Mouse (Mus musculus) liver, embryonic 14.5 days (tissue): Measurements from ENCODE around the gene Olfr774. TPM values are rescaled to one million over a fixed set of nuclear protein-coding genes. Genes with fewer than 3 reads are reported as not detected.

Source experiments
- ATAC-seq: fragments of 200-750 bp; cut with Nextera tagmentation; 2 replicates; pipeline ENCODE4 v1.8.0; 2017; ENCODE audit warnings: moderate number of reproducible peaks, mild to moderate bottlenecking, moderate library complexity; ENCODE audit not compliant: insufficient read depth
- DNase-seq, 3 experiments: peaks; one replicate each; pipeline ENCODE4 v3.0.0-alpha.2; 2012 to 2013; ENCODE audit warnings: low read depth in 3 of 3, low spot score in 3 of 3
- H3K27ac ChIP-seq: fragments of 300-500 bp; sonication (generic); 2 replicates; pipeline ENCODE4 v1.5.1; 2014; ENCODE audit warnings: moderate library complexity, mild to moderate bottlenecking, control low read depth, inconsistent platforms
- H3K27me3 ChIP-seq: fragments of 300-500 bp; sonication (generic); 2 replicates; pipeline ENCODE4 v1.6.1; 2014; ENCODE audit warnings: mild to moderate bottlenecking, low read length, moderate library complexity; ENCODE audit not compliant: control insufficient read depth, insufficient read depth
- H3K36me3 ChIP-seq: fragments of 300-500 bp; sonication (generic); replicated peaks from 2 replicates; pipeline ENCODE4 v1.6.1; 2014; ENCODE audit warnings: low read depth; ENCODE audit not compliant: control insufficient read depth, insufficient read depth
- H3K4me1 ChIP-seq, 2 experiments: fragments of 200-500 bp in 1 of 2; fragments of 300-500 bp in 1 of 2; sonication (generic) in 1 of 2; replicated peaks; 2 replicates each; pipeline ENCODE4 v1.6.1; 2012 to 2014; ENCODE audit warnings: antibody characterized with exemption in 1 of 2, inconsistent platforms in 1 of 2, low read length in 1 of 2; ENCODE audit not compliant: control insufficient read depth in 2 of 2, insufficient read depth in 2 of 2
- H3K4me2 ChIP-seq: fragments of 300-500 bp; sonication (generic); 2 replicates; pipeline ENCODE4 v1.6.1; 2014; ENCODE audit warnings: low read depth, mild to moderate bottlenecking, control low read depth, moderate library complexity
- H3K4me3 ChIP-seq, 2 experiments: fragments of 200-500 bp in 1 of 2; fragments of 300-500 bp in 1 of 2; sonication (generic) in 1 of 2; 2 replicates each; pipeline ENCODE4 v1.5.1; 2012 to 2014; ENCODE audit warnings: low read depth in 2 of 2, low read length in 2 of 2, mild to moderate bottlenecking in 2 of 2, control low read depth in 1 of 2, inconsistent platforms in 1 of 2, moderate library complexity in 1 of 2; ENCODE audit not compliant: insufficient read depth in 1 of 2
- H3K9ac ChIP-seq: fragments of 300-500 bp; sonication (generic); replicated peaks from 2 replicates; pipeline ENCODE4 v1.6.1; 2014; ENCODE audit warnings: mild to moderate bottlenecking, control low read depth, moderate library complexity
- H3K9me3 ChIP-seq: fragments of 300-500 bp; sonication (generic); 2 replicates; pipeline ENCODE4 v1.6.1; 2016; ENCODE audit warnings: low read length, mixed read lengths; ENCODE audit not compliant: control insufficient read depth
- CTCF ChIP-seq: IDR thresholded peaks from 2 replicates; pipeline ENCODE4 v1.5.1; 2016; ENCODE audit warnings: antibody characterized with exemption, low read depth, control low read depth
- EP300 ChIP-seq: IDR thresholded peaks from 2 replicates; pipeline ENCODE4 v1.6.1; 2016; ENCODE audit warnings: antibody characterized with exemption, low read depth
- WGBS: fragments of 180-500 bp; shearing (Covaris S2); extraction: QIAGEN DNeasy Blood & Tissue Kit; methylation state at CpG from one replicate; pipeline ENCODE4 v1.1.7; 2014; ENCODE audit not compliant: insufficient replicate concordance; 5-methylcytosine and 5-hydroxymethylcytosine counted together
- polyA plus RNA-seq, 2 experiments: library from polyadenylated mRNA; depleted of rRNA in 1 of 2; stranded (reverse) in 1 of 2; unstranded in 1 of 2; fragments of >200 nt; fragmentation: Nextera tagmentation in 1 of 2; extraction: Ambion mirVana in 1 of 2; gene quantifications; 2 replicates each; pipeline versions ENCODE4 v1.2.1 to v1.2.3; 2012 to 2014

Olfr774 gene
- polyA plus RNA-seq, 2 experiments, result not detected

DNA sequence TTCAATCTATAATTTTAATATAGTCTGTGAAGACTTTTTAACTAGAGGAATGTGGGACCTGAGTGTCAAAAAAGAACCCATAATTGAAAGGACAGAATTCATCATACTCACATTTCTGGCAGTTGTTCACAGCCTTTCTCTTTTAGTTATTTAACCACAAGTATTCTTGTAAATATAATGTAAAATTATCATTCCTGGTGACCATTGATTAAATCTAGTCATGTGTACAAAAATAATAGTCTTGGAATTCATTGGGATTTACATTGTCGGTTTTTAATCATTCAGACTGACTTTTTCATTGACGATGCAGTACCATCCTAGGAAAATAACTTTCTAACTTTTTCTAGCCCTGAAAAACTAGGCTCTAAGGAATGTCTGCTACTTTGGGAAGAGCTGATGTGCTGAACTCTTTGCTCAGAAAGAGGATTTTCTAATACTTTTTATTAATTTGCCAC, 35.1 kb downstream of the Olfr774 start, which contains the start of gene Olfr777:
TSS of gene Olfr777 (minus strand) at position 405 of the 455 bp plus-strand sequence.
- no peaks in the 10 kb centered on the region for H3K4me1 ChIP-seq
- TF ChIP-seq CTCF (no peak), EP300 (no peak)
- no peak within 1 kb of the TSS for H3K4me2 ChIP-seq
- WGBS, result 68% methylated on average over 2 of the region's 2 CpGs
- H3K9ac ChIP-seq, result no peak within 1 kb of the TSS
- H3K27ac ChIP-seq, result no peak within 1 kb of the TSS
- H3K9me3 ChIP-seq, result no peaks in the 10 kb centered on the region
- no peak for ATAC-seq
- no peaks in the 10 kb centered on the region for H3K36me3 ChIP-seq
- H3K4me3 ChIP-seq, result no peak within 1 kb of the TSS
- DNase-seq, result no peak
- no peaks in the 10 kb centered on the region for H3K27me3 ChIP-seq

Other genes starting within 250 kb of the Olfr774 start
- not detected in 2 replicates for gene Olfr9, start 246.8 kb upstream of the Olfr774 start, polyA plus RNA-seq (2012; rRNA removed)
- not detected in 2 replicates for gene Olfr9, start 246.8 kb upstream of the Olfr774 start, polyA plus RNA-seq (2014; fragmentation: Nextera tagmentation; extraction: Ambion mirVana)
- not detected in 2 replicates for gene Olfr763, start 225.4 kb upstream of the Olfr774 start, polyA plus RNA-seq (2012; rRNA removed)
- not detected in 2 replicates for gene Olfr763, start 225.4 kb upstream of the Olfr774 start, polyA plus RNA-seq (2014; fragmentation: Nextera tagmentation; extraction: Ambion mirVana)
- gene Olfr764-ps1, start 196.3 kb upstream of the Olfr774 start, polyA plus RNA-seq (2012; rRNA removed), result not detected in 2 replicates
- gene Olfr764-ps1, start 196.3 kb upstream of the Olfr774 start, polyA plus RNA-seq (2014; fragmentation: Nextera tagmentation; extraction: Ambion mirVana), result not detected in 2 replicates
- gene Olfr765, start 186.2 kb upstream of the Olfr774 start, polyA plus RNA-seq (2012; rRNA removed), result not detected in 2 replicates
- gene Olfr765, start 186.2 kb upstream of the Olfr774 start, polyA plus RNA-seq (2014; fragmentation: Nextera tagmentation; extraction: Ambion mirVana), result not detected in 2 replicates
- gene Olfr766-ps1, start 167.2 kb upstream of the Olfr774 start, polyA plus RNA-seq (2012; rRNA removed), result not detected in 2 replicates
- gene Olfr766-ps1, start 167.2 kb upstream of the Olfr774 start, polyA plus RNA-seq (2014; fragmentation: Nextera tagmentation; extraction: Ambion mirVana), result not detected in 2 replicates
- not detected in 2 replicates for gene Olfr767, start 153.3 kb upstream of the Olfr774 start, polyA plus RNA-seq (2012; rRNA removed)
- not detected in 2 replicates for gene Olfr767, start 153.3 kb upstream of the Olfr774 start, polyA plus RNA-seq (2014; fragmentation: Nextera tagmentation; extraction: Ambion mirVana)
- not detected in 2 replicates for gene Olfr768, start 136.8 kb upstream of the Olfr774 start, polyA plus RNA-seq (2012; rRNA removed)
- gene Olfr768, start 136.8 kb upstream of the Olfr774 start, polyA plus RNA-seq (2014; fragmentation: Nextera tagmentation; extraction: Ambion mirVana), result not detected in 2 replicates
- gene Olfr769, start 118.3 kb upstream of the Olfr774 start, polyA plus RNA-seq (2012; rRNA removed), result not detected in 2 replicates
- not detected in 2 replicates for gene Olfr769, start 118.3 kb upstream of the Olfr774 start, polyA plus RNA-seq (2014; fragmentation: Nextera tagmentation; extraction: Ambion mirVana)
- not detected in 2 replicates for gene Olfr770, start 97.2 kb upstream of the Olfr774 start, polyA plus RNA-seq (2012; rRNA removed)
- gene Olfr770, start 97.2 kb upstream of the Olfr774 start, polyA plus RNA-seq (2014; fragmentation: Nextera tagmentation; extraction: Ambion mirVana), result not detected in 2 replicates
- not detected in 2 replicates for gene Olfr771, start 71.5 kb upstream of the Olfr774 start, polyA plus RNA-seq (2012; rRNA removed)
- not detected in 2 replicates for gene Olfr771, start 71.5 kb upstream of the Olfr774 start, polyA plus RNA-seq (2014; fragmentation: Nextera tagmentation; extraction: Ambion mirVana)
- gene Olfr772, start 58.3 kb upstream of the Olfr774 start, polyA plus RNA-seq (2012; rRNA removed), result not detected in 2 replicates
- not detected in 2 replicates for gene Olfr772, start 58.3 kb upstream of the Olfr774 start, polyA plus RNA-seq (2014; fragmentation: Nextera tagmentation; extraction: Ambion mirVana)
- gene Olfr773, start 48.8 kb upstream of the Olfr774 start, polyA plus RNA-seq (2012; rRNA removed), result not detected in 2 replicates
- not detected in 2 replicates for gene Olfr773, start 48.8 kb upstream of the Olfr774 start, polyA plus RNA-seq (2014; fragmentation: Nextera tagmentation; extraction: Ambion mirVana)
- gene Olfr775, start 12.2 kb downstream of the Olfr774 start, polyA plus RNA-seq (2012; rRNA removed), result not detected in 2 replicates
- gene Olfr775, start 12.2 kb downstream of the Olfr774 start, polyA plus RNA-seq (2014; fragmentation: Nextera tagmentation; extraction: Ambion mirVana), result not detected in 2 replicates
- gene Olfr776, start 22.9 kb downstream of the Olfr774 start, polyA plus RNA-seq (2012; rRNA removed), result not detected in 2 replicates
- gene Olfr776, start 22.9 kb downstream of the Olfr774 start, polyA plus RNA-seq (2014; fragmentation: Nextera tagmentation; extraction: Ambion mirVana), result not detected in 2 replicates
- gene Olfr777, start 35.3 kb downstream of the Olfr774 start, polyA plus RNA-seq (2012; rRNA removed), result not detected in 2 replicates
- gene Olfr777, start 35.3 kb downstream of the Olfr774 start, polyA plus RNA-seq (2014; fragmentation: Nextera tagmentation; extraction: Ambion mirVana), result not detected in 2 replicates
- gene Olfr780, start 81.9 kb downstream of the Olfr774 start, polyA plus RNA-seq (2012; rRNA removed), result not detected in 2 replicates
- gene Olfr780, start 81.9 kb downstream of the Olfr774 start, polyA plus RNA-seq (2014; fragmentation: Nextera tagmentation; extraction: Ambion mirVana), result not detected in 2 replicates
- not detected in 2 replicates for gene Olfr781, start 92.7 kb downstream of the Olfr774 start, polyA plus RNA-seq (2012; rRNA removed)
- gene Olfr781, start 92.7 kb downstream of the Olfr774 start, polyA plus RNA-seq (2014; fragmentation: Nextera tagmentation; extraction: Ambion mirVana), result not detected in 2 replicates
- not detected in 2 replicates for gene Olfr782, start 112.6 kb downstream of the Olfr774 start, polyA plus RNA-seq (2012; rRNA removed)
- gene Olfr782, start 112.6 kb downstream of the Olfr774 start, polyA plus RNA-seq (2014; fragmentation: Nextera tagmentation; extraction: Ambion mirVana), result not detected in 2 replicates
- gene Olfr784, start 147.9 kb downstream of the Olfr774 start, polyA plus RNA-seq (2012; rRNA removed), result 0.01 TPM in 1 of 2 replicates, not detected in the other
- gene Olfr784, start 147.9 kb downstream of the Olfr774 start, polyA plus RNA-seq (2014; fragmentation: Nextera tagmentation; extraction: Ambion mirVana), result not detected in 2 replicates
- not detected in 2 replicates for gene Olfr785, start 169.2 kb downstream of the Olfr774 start, polyA plus RNA-seq (2012; rRNA removed)
- gene Olfr785, start 169.2 kb downstream of the Olfr774 start, polyA plus RNA-seq (2014; fragmentation: Nextera tagmentation; extraction: Ambion mirVana), result not detected in 2 replicates
- gene Olfr786, start 191.1 kb downstream of the Olfr774 start, polyA plus RNA-seq (2012; rRNA removed), result not detected in 2 replicates
- not detected in 2 replicates for gene Olfr786, start 191.1 kb downstream of the Olfr774 start, polyA plus RNA-seq (2014; fragmentation: Nextera tagmentation; extraction: Ambion mirVana)
- gene Olfr787, start 225.7 kb downstream of the Olfr774 start, polyA plus RNA-seq (2012; rRNA removed), result not detected in 2 replicates
- not detected in 2 replicates for gene Olfr787, start 225.7 kb downstream of the Olfr774 start, polyA plus RNA-seq (2014; fragmentation: Nextera tagmentation; extraction: Ambion mirVana)
- gene Olfr788, start 234.8 kb downstream of the Olfr774 start, polyA plus RNA-seq (2012; rRNA removed), result not detected in 2 replicates
- not detected in 2 replicates for gene Olfr788, start 234.8 kb downstream of the Olfr774 start, polyA plus RNA-seq (2014; fragmentation: Nextera tagmentation; extraction: Ambion mirVana)
- not detected in 2 replicates for gene Olfr789, start 248.5 kb downstream of the Olfr774 start, polyA plus RNA-seq (2012; rRNA removed)
- not detected in 2 replicates for gene Olfr789, start 248.5 kb downstream of the Olfr774 start, polyA plus RNA-seq (2014; fragmentation: Nextera tagmentation; extraction: Ambion mirVana)